Mouse (Mus musculus) intestine, postnatal 0 days (tissue): ENCODE results near the gene Lrrc49. TPM values are rescaled to one million over a fixed set of nuclear protein-coding genes. Genes with fewer than 3 reads are reported as not detected.

Experiments
- ATAC-seq: fragments of 200-750 bp; cut with Nextera tagmentation; 2 replicates; pipeline ENCODE4 v1.8.0; 2017; ENCODE audit warnings: mild to moderate bottlenecking, moderate TSS enrichment, moderate library complexity
- H3K27ac ChIP-seq: fragments of 300-500 bp; sonication (generic); 2 replicates; pipeline ENCODE4 v1.5.1; 2014; ENCODE audit warnings: mild to moderate bottlenecking, low read depth, low read length, moderate library complexity
- H3K27me3 ChIP-seq: fragments of 300-500 bp; sonication (generic); replicated peaks from 2 replicates; pipeline ENCODE4 v1.6.1; 2014; ENCODE audit warnings: low read length, mixed read lengths; ENCODE audit not compliant: control insufficient read depth, insufficient read depth
- H3K36me3 ChIP-seq: fragments of 300-500 bp; sonication (generic); 2 replicates; pipeline ENCODE4 v1.6.1; 2014; ENCODE audit warnings: mild to moderate bottlenecking, moderate library complexity; ENCODE audit not compliant: control insufficient read depth, insufficient read depth
- H3K4me1 ChIP-seq: fragments of 300-500 bp; sonication (generic); replicated peaks from 2 replicates; pipeline ENCODE4 v1.6.1; 2014; ENCODE audit warnings: antibody characterized with exemption, low read length, mixed read lengths; ENCODE audit not compliant: control insufficient read depth, insufficient read depth
- H3K4me2 ChIP-seq: fragments of 300-500 bp; sonication (generic); replicated peaks from 2 replicates; pipeline ENCODE4 v1.6.1; 2014; ENCODE audit warnings: low read depth, mild to moderate bottlenecking, moderate library complexity
- H3K4me3 ChIP-seq: fragments of 300-500 bp; sonication (generic); 2 replicates; pipeline ENCODE4 v1.5.1; 2014; ENCODE audit warnings: low read depth, low read length
- H3K9ac ChIP-seq: fragments of 300-500 bp; sonication (generic); 2 replicates; pipeline ENCODE4 v1.6.1; 2014; ENCODE audit warnings: mild to moderate bottlenecking, low read depth, low read length
- H3K9me3 ChIP-seq: fragments of 300-500 bp; sonication (generic); 2 replicates; pipeline ENCODE4 v1.6.1; 2016; ENCODE audit warnings: mixed run types; ENCODE audit not compliant: control insufficient read depth
- CTCF ChIP-seq: sonication (generic); IDR thresholded peaks from 2 replicates; pipeline ENCODE4 v1.5.1; 2016; ENCODE audit warnings: low read depth, mild to moderate bottlenecking, control low read depth, antibody characterized with exemption, moderate library complexity
- WGBS: fragments of 180-500 bp; shearing (Covaris S2); extraction: QIAGEN DNeasy Blood & Tissue Kit; methylation state at CpG from one replicate; pipeline ENCODE4 v1.1.7; 2014; 5-methylcytosine and 5-hydroxymethylcytosine counted together
- polyA plus RNA-seq: library from polyadenylated mRNA; unstranded; fragments of >200 nt; fragmentation: Nextera tagmentation; extraction: Ambion mirVana; gene quantifications from 2 replicates; pipeline ENCODE4 v1.2.1, GENCODE M21; 2015

Lrrc49 gene
- polyA plus RNA-seq, 1 experiment from 2014 or later: 10.1 TPM

DNA sequence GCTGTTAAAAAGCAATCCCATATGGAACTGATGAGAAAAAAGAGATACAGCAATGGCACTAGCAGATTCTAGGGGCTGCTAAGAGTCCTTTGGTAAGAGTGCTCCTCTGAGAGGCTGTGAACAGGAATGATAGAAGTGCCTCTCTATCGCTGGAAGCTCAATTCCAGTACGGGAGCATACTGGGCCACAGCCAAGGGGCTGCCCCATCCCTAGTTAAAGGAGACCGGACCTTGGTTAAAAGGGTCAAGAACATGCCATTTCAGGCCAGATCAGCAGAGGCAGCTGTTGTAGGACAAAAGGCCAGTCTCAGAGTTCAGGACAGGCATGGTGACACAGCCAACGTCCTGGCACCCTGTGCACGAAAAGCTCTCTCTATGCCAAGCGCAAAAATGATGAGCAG lies 26.2 kb upstream of the Lrrc49 start:
- Histone ChIP-seq H3K4me1 (0 out of 2 replicates have a peak, but pooled peaks cover 5% of the 10 kb centered on the region), H3K27ac (no peak overlapping the region), H3K4me2 (no peak overlapping the region), H3K9me3 (no peaks in the 10 kb centered on the region), H3K27me3 (no peaks in the 10 kb centered on the region; the same call in 1 of the 2 replicates), H3K36me3 (no peaks in the 10 kb centered on the region), H3K4me3 (no peak overlapping the region), H3K9ac (no peak overlapping the region)
- no peak for ATAC-seq
- TF ChIP-seq CTCF: no peak
- 75% methylated on average over 6 of the region's 6 CpGs for WGBS

DNA sequence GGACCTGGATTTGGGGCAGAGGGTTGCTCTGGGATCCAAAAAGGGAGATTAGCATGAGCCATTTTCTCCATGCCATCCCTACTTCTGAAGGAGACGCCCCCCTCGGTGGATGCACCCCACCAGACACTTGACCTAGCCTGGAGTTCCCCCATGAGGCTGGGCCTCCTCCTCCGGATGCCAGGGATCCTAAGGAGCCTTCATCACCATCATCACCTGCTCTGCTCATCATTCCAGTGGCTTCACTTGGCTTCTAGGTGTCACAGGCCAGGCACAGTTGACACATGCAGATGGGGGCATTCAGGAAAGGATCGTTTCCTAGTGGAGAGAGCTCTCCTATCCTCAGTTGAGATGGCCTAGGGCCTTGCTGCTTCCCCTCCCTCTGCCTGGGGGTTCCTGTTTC lies 25.7 kb upstream of the Lrrc49 start:
- no peaks in the 10 kb centered on the region for H3K36me3 ChIP-seq
- ATAC-seq: no peak
- no peak overlapping the region for H3K27ac ChIP-seq
- TF ChIP-seq CTCF: no peak
- H3K4me2 ChIP-seq: peak overlapping the region; percentile 95
- H3K4me1 ChIP-seq: 0 out of 2 replicates have a peak, but pooled peaks cover 5% of the 10 kb centered on the region
- peak overlapping the region; percentile 54 for H3K4me3 ChIP-seq
- H3K9ac ChIP-seq: no peak overlapping the region; the same call in 1 of the 2 replicates
- no peaks in the 10 kb centered on the region for H3K9me3 ChIP-seq
- H3K27me3 ChIP-seq: no peaks in the 10 kb centered on the region; the same call in 1 of the 2 replicates
- 57% methylated on average over 4 of the region's 4 CpGs for whole genome bisulfite sequencing

DNA sequence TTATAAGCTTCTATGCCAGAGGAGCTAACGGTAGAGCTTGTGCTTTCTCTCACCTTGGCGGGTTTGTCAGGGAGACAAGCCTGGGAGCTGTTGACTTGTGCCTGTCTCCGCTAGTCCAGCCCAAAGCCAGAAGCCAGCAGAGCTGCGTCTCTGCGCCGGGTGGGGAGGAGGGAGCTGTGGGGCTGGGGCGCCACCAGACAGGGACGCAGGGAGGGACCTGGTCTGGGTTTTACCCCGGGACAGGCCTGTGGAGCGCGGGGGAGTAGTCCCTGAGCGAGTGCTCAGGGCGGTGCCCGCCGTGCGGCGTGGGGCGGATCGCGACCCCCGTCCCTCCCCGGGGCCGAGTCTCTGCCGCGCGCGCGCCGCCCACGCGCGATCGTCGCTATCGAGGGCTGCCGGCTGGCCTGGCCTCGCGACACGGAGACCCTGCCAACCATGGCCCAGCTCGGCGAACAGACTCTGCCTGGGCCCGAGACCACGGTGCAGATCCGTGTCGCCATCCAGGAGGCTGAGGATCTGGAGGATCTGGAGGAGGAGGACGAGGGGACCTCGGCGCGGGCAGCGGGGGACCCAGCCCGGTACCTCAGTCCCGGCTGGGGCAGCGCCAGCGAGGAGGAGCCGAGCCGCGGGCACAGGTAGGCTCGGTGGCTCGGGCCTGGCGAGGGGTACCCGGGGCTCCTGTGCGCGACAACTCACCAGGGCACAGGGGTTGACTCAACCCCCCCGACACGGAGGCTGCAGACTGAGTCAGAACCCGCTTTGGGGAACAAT lies 25.0 kb upstream of the Lrrc49 start, which contains the start of gene Larp6:
TSS of gene Larp6 (plus strand) at position 219 of the 771 bp plus-strand sequence.
- WGBS: 4% methylated on average over 52 of the region's 66 CpGs
- Histone ChIP-seq H3K4me3 (peak within 1 kb of the TSS; percentile 54), H3K36me3 (no peaks in the 10 kb centered on the region), H3K9me3 (no peaks in the 10 kb centered on the region), H3K4me1 (0 out of 2 replicates have a peak, but pooled peaks cover 5% of the 10 kb centered on the region), H3K9ac (peak within 1 kb of the TSS; percentile 62), H3K27me3 (no peaks in the 10 kb centered on the region; the same call in 1 of the 2 replicates), H3K27ac (no peak within 1 kb of the TSS), H3K4me2 (peak within 1 kb of the TSS; percentile 95)
- ATAC-seq: peak; percentile 45; the same call in 1 of the 2 replicates
- TF ChIP-seq CTCF: no peak

DNA sequence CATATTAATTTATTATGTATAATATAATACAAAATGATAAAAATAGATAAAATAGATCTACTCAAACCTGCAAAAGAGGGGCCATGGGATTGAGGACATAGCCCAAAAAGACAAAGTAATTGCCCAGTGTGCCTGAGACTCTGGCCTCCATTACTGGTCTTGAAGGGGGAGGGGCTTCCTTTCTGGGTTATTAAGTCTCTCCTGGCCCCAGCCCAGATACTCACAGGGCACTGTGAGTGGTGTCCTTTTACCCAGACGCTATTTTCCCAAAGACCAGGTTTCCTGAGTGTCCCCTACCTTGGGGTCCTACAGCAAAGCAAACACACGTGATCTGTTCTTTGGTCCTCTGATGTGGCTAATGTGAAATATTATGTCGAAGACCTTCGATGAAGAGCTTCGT lies 24.1 kb upstream of the Lrrc49 start:
- no peak for ATAC-seq
- TF ChIP-seq CTCF: no peak
- Histone ChIP-seq H3K4me3 (no peak overlapping the region), H3K4me1 (0 out of 2 replicates have a peak, but pooled peaks cover 5% of the 10 kb centered on the region), H3K4me2 (no peak overlapping the region), H3K36me3 (no peaks in the 10 kb centered on the region), H3K9me3 (no peaks in the 10 kb centered on the region), H3K27ac (no peak overlapping the region), H3K9ac (no peak overlapping the region), H3K27me3 (no peaks in the 10 kb centered on the region; the same call in 1 of the 2 replicates)
- 83% methylated on average over 5 of the region's 5 CpGs for WGBS

DNA sequence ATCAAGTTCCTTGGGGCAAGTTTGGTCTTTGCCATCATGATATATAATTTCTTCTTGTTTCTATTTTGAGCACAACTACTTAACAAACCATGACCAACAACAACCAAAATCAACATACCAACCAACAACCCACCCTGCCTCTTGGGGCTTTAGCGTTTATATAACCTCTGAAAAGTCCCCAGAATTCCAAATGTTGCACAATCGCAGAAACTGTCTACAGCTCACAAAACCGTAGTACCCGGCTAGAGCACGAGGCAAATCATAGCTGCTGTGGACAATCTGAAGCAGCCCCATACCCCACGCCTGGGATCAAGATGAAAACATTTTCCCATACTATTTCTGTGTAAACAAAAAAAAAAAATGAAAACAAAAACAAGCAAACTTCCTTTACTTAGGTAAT lies 21.8 kb upstream of the Lrrc49 start:
- no peak overlapping the region for H3K4me2 ChIP-seq
- no peak overlapping the region for H3K4me3 ChIP-seq
- H3K36me3 ChIP-seq: no peaks in the 10 kb centered on the region
- no peak for TF ChIP-seq CTCF
- H3K27ac ChIP-seq: no peak overlapping the region
- no peak for ATAC-seq
- H3K9ac ChIP-seq: no peak overlapping the region
- 0 out of 2 replicates have a peak, but pooled peaks cover 5% of the 10 kb centered on the region for H3K4me1 ChIP-seq
- WGBS: 81% methylated on average over 6 of the region's 6 CpGs
- no peaks in the 10 kb centered on the region for H3K9me3 ChIP-seq
- no peaks in the 10 kb centered on the region; the same call in 1 of the 2 replicates for H3K27me3 ChIP-seq

DNA sequence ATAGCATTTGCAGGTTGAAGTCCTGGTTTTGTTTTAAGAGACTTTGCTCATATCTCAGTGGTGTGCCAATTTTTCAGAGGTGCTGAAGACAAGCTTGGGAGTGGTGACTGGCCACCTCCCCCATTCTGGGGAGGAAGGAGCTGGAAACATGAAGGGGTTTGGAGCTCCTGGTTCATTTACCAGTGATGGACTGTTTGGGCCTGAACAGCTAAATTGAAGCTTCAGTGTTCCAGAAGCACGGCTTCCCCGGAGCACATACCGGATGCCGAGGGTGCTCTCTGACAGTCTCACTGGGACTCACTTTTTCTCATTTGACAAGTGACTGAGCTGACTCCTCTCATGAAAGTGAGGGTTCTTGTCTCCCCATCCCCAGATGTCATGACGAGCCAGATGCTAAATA lies 20.6 kb upstream of the Lrrc49 start:
- no peak for TF ChIP-seq CTCF
- Histone ChIP-seq H3K4me1 (0 out of 2 replicates have a peak, but pooled peaks cover 5% of the 10 kb centered on the region), H3K9ac (no peak overlapping the region), H3K9me3 (no peaks in the 10 kb centered on the region), H3K4me2 (no peak overlapping the region), H3K27ac (no peak overlapping the region), H3K27me3 (no peaks in the 10 kb centered on the region; the same call in 1 of the 2 replicates), H3K36me3 (no peaks in the 10 kb centered on the region), H3K4me3 (no peak overlapping the region)
- no peak for ATAC-seq
- 86% methylated on average over 5 of the region's 5 CpGs for WGBS
